ENCODE assay signal across 8 mouse cellular contexts in the genomic region with DNA sequence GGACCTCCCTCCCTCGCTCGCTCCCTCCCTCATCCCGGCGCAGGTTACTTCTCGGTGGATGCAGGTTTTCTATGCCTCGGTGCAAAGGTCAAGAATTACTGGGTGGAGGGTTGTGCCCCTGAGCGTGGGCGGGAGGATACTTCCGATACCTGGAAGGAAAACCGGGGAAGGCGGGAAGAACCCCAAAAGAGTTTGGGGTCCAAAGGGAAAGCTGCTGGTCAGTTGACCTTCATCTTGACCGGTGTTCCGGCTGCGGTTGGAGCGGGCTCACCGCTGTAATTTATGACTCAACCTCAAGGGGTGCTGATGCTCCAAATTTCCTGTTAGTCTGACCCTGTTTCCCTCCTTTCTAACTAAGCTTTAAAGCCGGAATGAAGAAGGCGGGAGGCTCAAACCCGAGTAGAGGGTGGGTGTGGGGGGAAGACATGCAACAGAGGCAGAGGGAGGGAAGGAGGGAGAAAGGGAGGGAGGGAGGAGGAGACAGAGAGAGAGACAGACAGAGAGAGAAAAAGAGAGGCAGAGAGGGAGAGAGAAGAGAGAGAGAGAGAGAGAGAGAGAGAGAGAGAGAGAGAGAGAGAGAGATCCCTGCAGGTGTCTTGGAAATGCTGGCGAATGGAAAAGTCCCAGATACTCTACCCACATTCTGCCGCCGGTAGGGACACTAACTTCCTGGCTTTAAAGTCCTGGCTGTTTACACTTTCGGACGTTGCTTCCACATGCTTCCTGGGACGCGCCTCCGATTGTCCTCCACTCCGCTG. TPM values are rescaled to one million over a fixed set of nuclear protein-coding genes. Genes with fewer than 3 reads are reported as not detected.
A peak's percentile ranks its signal among the peaks of the same experiment; 100 is the strongest.
DNase-seq lines count a peak whose midpoint lies in the region; ATAC-seq lines count a peak whose summit lies in the region.

No protein-coding gene starts in this region.

- intact Hi-C loops in left cerebral cortex, postnatal 4 days (cut with DNase I) = loop anchor here (5.0 kb wide), 2 partner anchors 391 to 436 kb away; no protein-coding TSS in a partner anchor

- peak; percentile 6; the same call in 1 of the 2 replicates for ATAC-seq in forebrain, embryonic 14.5 days
- ATAC-seq in intestine, embryonic 14.5 days (replicated peaks; ENCODE audit: low FRiP score, low TSS enrichment, low read depth) = no peak
- no peak for ATAC-seq in liver, embryonic 15.5 days (ENCODE audit: insufficient read depth)

- no peaks in the 10 kb centered on the region for H3K36me3 ChIP-seq in forebrain, embryonic 14.5 days (ENCODE audit: control insufficient read depth, insufficient read depth, low read length)
- no peaks in the 10 kb centered on the region for H3K36me3 ChIP-seq in intestine, embryonic 14.5 days (ENCODE audit: control insufficient read depth, insufficient read depth, low read length)
- H3K36me3 ChIP-seq in liver, embryonic 15.5 days (replicated peaks) = no peaks in the 10 kb centered on the region

- H3K9me3 ChIP-seq in forebrain, embryonic 14.5 days (replicated peaks; ENCODE audit: control insufficient read depth, low read length) = no peaks in the 10 kb centered on the region
- no peaks in the 10 kb centered on the region for H3K9me3 ChIP-seq in intestine, embryonic 14.5 days (ENCODE audit: control insufficient read depth, low read length)
- H3K9me3 ChIP-seq in liver, embryonic 15.5 days (replicated peaks) = no peaks in the 10 kb centered on the region

- DNase-seq in left cerebral cortex, postnatal 4 days = peak; percentile 46
- no peak for DNase-seq in left cerebral cortex, adult 9 months (ENCODE audit: low spot score in 2 of 2)
- DNase-seq in forebrain, embryonic 14.5 days (ENCODE audit: low spot score) = peak; percentile 68
- DNase-seq in intestine, embryonic 14.5 days (ENCODE audit: low spot score) = peak; percentile 78
- peak; percentile 68 to 77 for DNase-seq in natural killer cell, adult 2 months (ENCODE audit: low spot score in 2 of 2)
- no peak for DNase-seq in layer of hippocampus, postnatal 25 days (ENCODE audit: extremely low spot score in 1 of 2, low spot score in 1 of 2)

- H3K4me2 ChIP-seq in forebrain, embryonic 14.5 days (ENCODE audit: low read length) = peak overlapping the region; percentile 58
- H3K4me2 ChIP-seq in intestine, embryonic 14.5 days (ENCODE audit: low read length) = peak overlapping the region; percentile 51
- peak overlapping the region; percentile 58 for H3K4me2 ChIP-seq in liver, embryonic 15.5 days

- peak overlapping the region; percentile 36 for H3K4me3 ChIP-seq in brown adipose tissue, adult 24 weeks (ENCODE audit: insufficient read depth, low read depth, low read length)
- peak overlapping the region; percentile 21 for H3K4me3 ChIP-seq in forebrain, embryonic 14.5 days (ENCODE audit: low read depth, low read length)
- H3K4me3 ChIP-seq in intestine, embryonic 14.5 days (ENCODE audit: low read depth, low read length) = peak overlapping the region; percentile 31
- peak overlapping the region; percentile 35 for H3K4me3 ChIP-seq in liver, embryonic 15.5 days (replicated peaks)

- WGBS in forebrain, embryonic 14.5 days = under 1% methylated on average over 28 of the region's 28 CpGs
- under 1% methylated on average over 28 of the region's 28 CpGs for WGBS in intestine, embryonic 14.5 days
- WGBS in liver, embryonic 15.5 days (ENCODE audit: insufficient replicate concordance) = under 1% methylated on average over 28 of the region's 28 CpGs

- H3K4me1 ChIP-seq in brown adipose tissue, adult 24 weeks (ENCODE audit: control insufficient read depth, insufficient read depth, insufficient read length, low read length) = peaks cover 3% of the 10 kb centered on the region; the same call in 1 of the 2 replicates
- H3K4me1 ChIP-seq in forebrain, embryonic 14.5 days (ENCODE audit: control insufficient read depth, insufficient read depth, low read length) = peaks cover 18% of the 10 kb centered on the region; the same call in 1 of the 2 replicates
- H3K4me1 ChIP-seq in intestine, embryonic 14.5 days (replicated peaks; ENCODE audit: control insufficient read depth, insufficient read depth, low read length) = peaks cover 15% of the 10 kb centered on the region; the same call in 1 of the 2 replicates
- peaks cover 22% of the 10 kb centered on the region; the same call in 1 of the 2 replicates for H3K4me1 ChIP-seq in liver, embryonic 15.5 days (replicated peaks)

- no peak overlapping the region for H3K27ac ChIP-seq in brown adipose tissue, adult 24 weeks (replicated peaks; ENCODE audit: low read depth, low read length)
- H3K27ac ChIP-seq in forebrain, embryonic 14.5 days (ENCODE audit: low read depth, low read length) = no peak overlapping the region; the same call in 1 of the 2 replicates
- no peak overlapping the region for H3K27ac ChIP-seq in intestine, embryonic 14.5 days (ENCODE audit: low read depth)
- H3K27ac ChIP-seq in liver, embryonic 15.5 days (replicated peaks) = no peak overlapping the region

- H3K27me3 ChIP-seq in forebrain, embryonic 14.5 days (replicated peaks; ENCODE audit: control insufficient read depth, insufficient read depth, low read length) = peaks cover 52% of the 10 kb centered on the region
- peaks cover 62% of the 10 kb centered on the region for H3K27me3 ChIP-seq in intestine, embryonic 14.5 days (replicated peaks; ENCODE audit: control insufficient read depth, insufficient read depth, low read length)
- peaks cover 90% of the 10 kb centered on the region for H3K27me3 ChIP-seq in liver, embryonic 15.5 days

- H3K9ac ChIP-seq in forebrain, embryonic 14.5 days (ENCODE audit: low read length) = peak overlapping the region; percentile 35; the same call in 1 of the 2 replicates
- no peak overlapping the region for H3K9ac ChIP-seq in intestine, embryonic 14.5 days (ENCODE audit: low read length)
- H3K9ac ChIP-seq in liver, embryonic 15.5 days = no peak overlapping the region

RNA-seq across cellular contexts. Expression of a gene that starts 10.3 kb away (rescaled TPM):
- total RNA-seq in left cerebral cortex, postnatal 4 days (2021) = 1 to 10 TPM; 1.2 to 3.2 TPM
- polyA plus RNA-seq in brown adipose tissue, adult 24 weeks (2012; ENCODE audit: insufficient read depth, insufficient read length, missing spikeins) = not detected in 2 replicates
- polyA plus RNA-seq in forebrain, embryonic 14.5 days (2014; fragmentation: Nextera tagmentation; extraction: Ambion mirVana) = 22.9 and 24.1 TPM in 2 replicates
- 0.07 and 0.34 TPM in 2 replicates for polyA plus RNA-seq in intestine, embryonic 14.5 days (2014; fragmentation: Nextera tagmentation; extraction: Ambion mirVana)
- 0.03 TPM in 1 of 2 replicates, not detected in the other for polyA plus RNA-seq in liver, embryonic 15.5 days (2015; fragmentation: Nextera tagmentation; extraction: Ambion mirVana)
- 1 to 10 TPM; 1.3 TPM for total RNA-seq in layer of hippocampus, postnatal 25 days (2021)

RNA-seq across cellular contexts. Expression of a gene that starts 17.8 kb away (rescaled TPM):
- total RNA-seq in left cerebral cortex, postnatal 4 days (2021) = 10 to 100 TPM; 79.6 to 81.9 TPM
- polyA plus RNA-seq in brown adipose tissue, adult 24 weeks (2012; ENCODE audit: insufficient read depth, insufficient read length, missing spikeins) = 43.9 and 49.9 TPM in 2 replicates
- polyA plus RNA-seq in forebrain, embryonic 14.5 days (2014; fragmentation: Nextera tagmentation; extraction: Ambion mirVana) = 28.5 and 41.2 TPM in 2 replicates
- polyA plus RNA-seq in intestine, embryonic 14.5 days (2014; fragmentation: Nextera tagmentation; extraction: Ambion mirVana) = 59.5 and 64.3 TPM in 2 replicates
- polyA plus RNA-seq in liver, embryonic 15.5 days (2015; fragmentation: Nextera tagmentation; extraction: Ambion mirVana) = 13.5 and 14.9 TPM in 2 replicates
- total RNA-seq in layer of hippocampus, postnatal 25 days (2021) = 10 to 100 TPM; 69.2 to 98.9 TPM

Comparison
In these comparisons a context has a peak if more than half of its experiments do, and no peak if none do; other contexts are left out.
1. DNase-seq: peak in left cerebral cortex, postnatal 4 days (single experiment), forebrain, embryonic 14.5 days (single experiment), intestine, embryonic 14.5 days (single experiment) and natural killer cell, adult 2 months (2 of 2); none in left cerebral cortex, adult 9 months (0 of 2) and layer of hippocampus, postnatal 25 days (0 of 2).
2. RNA of a gene that starts 10.3 kb away (polyA plus RNA-seq): 22.9 to 24.1 TPM in forebrain, embryonic 14.5 days; 0.07 to 0.34 TPM in intestine, embryonic 14.5 days, not detected in brown adipose tissue, adult 24 weeks and 0.03 TPM in liver, embryonic 15.5 days; every median in the first group is over 10 times any median in the second.
3. Peak in every context shown above with its lines, with median percentiles within 50 percentile points of each other: H3K4me3 ChIP-seq and H3K4me2 ChIP-seq.